Mouse (Mus musculus) forebrain, embryonic 15.5 days (tissue): ENCODE data around the gene Mrrf. TPM values are rescaled to one million over a fixed set of nuclear protein-coding genes. Genes with fewer than 3 reads are reported as not detected.
"Not testable (repeated sequence)": the region's sequence is repeated elsewhere in the genome, so short reads cannot be mapped to it uniquely, and the experiment has no call there.

ENCODE experiments used
- ATAC-seq: fragments of 200-750 bp; cut with Nextera tagmentation; replicated peaks from 2 replicates; pipeline ENCODE4 v1.8.0; 2017; ENCODE audit warnings: mild to moderate bottlenecking, moderate TSS enrichment, moderate library complexity
- H3K27ac ChIP-seq: fragments of 300-500 bp; sonication (generic); replicated peaks from 2 replicates; pipeline ENCODE4 v1.5.1; 2015; ENCODE audit warnings: mild to moderate bottlenecking, inconsistent platforms
- H3K27me3 ChIP-seq: fragments of 300-500 bp; sonication (generic); 2 replicates; pipeline ENCODE4 v1.6.1; 2015; ENCODE audit warnings: inconsistent platforms
- H3K36me3 ChIP-seq: fragments of 300-500 bp; sonication (generic); 2 replicates; pipeline ENCODE4 v1.6.1; 2015; ENCODE audit warnings: mild to moderate bottlenecking, inconsistent platforms
- H3K4me1 ChIP-seq: fragments of 300-500 bp; sonication (generic); 2 replicates; pipeline ENCODE4 v1.6.1; 2015; ENCODE audit warnings: inconsistent platforms
- H3K4me2 ChIP-seq: fragments of 300-500 bp; sonication (generic); replicated peaks from 2 replicates; pipeline ENCODE4 v1.6.1; 2015; ENCODE audit warnings: mild to moderate bottlenecking, inconsistent platforms
- H3K4me3 ChIP-seq: fragments of 300-500 bp; sonication (generic); 2 replicates; pipeline ENCODE4 v1.5.1; 2015; ENCODE audit warnings: mild to moderate bottlenecking, inconsistent platforms
- H3K9ac ChIP-seq: fragments of 300-500 bp; sonication (generic); replicated peaks from 2 replicates; pipeline ENCODE4 v1.6.1; 2015; ENCODE audit warnings: mild to moderate bottlenecking, inconsistent platforms
- H3K9me3 ChIP-seq: fragments of 300-500 bp; sonication (generic); 2 replicates; pipeline ENCODE4 v1.6.1; 2016; ENCODE audit warnings: inconsistent platforms
- WGBS: fragments of 180-500 bp; shearing (Covaris S2); methylation state at CpG from one replicate; pipeline ENCODE4 v1.1.7; 2015; ENCODE audit warnings: mixed read lengths; 5-methylcytosine and 5-hydroxymethylcytosine counted together
- polyA plus RNA-seq: library from polyadenylated mRNA; unstranded; fragments of >200 nt; fragmentation: Nextera tagmentation; extraction: Ambion mirVana; gene quantifications from 2 replicates; pipeline ENCODE4 v1.2.1, GENCODE M21; 2015

The Mrrf gene
- polyA plus RNA-seq, 1 experiment from 2014 or later, result 24.1 TPM

- Histone ChIP-seq H3K27ac (no peak overlapping the region), H3K4me2 (no peak overlapping the region), H3K4me1 (peaks cover 5% of the 10 kb centered on the region; the same call in 1 of the 2 replicates), H3K9me3 (no peaks in the 10 kb centered on the region), H3K9ac (no peak overlapping the region), H3K36me3 (0 out of 2 replicates have a peak, but pooled peaks cover 4% of the 10 kb centered on the region), H3K4me3 (no peak overlapping the region), H3K27me3 (no peaks in the 10 kb centered on the region)
- no peak for ATAC-seq
- WGBS, result 97% methylated on average over 2 of the region's 2 CpGs
Measured at GRCm38 (mm10) chr2:36184192-36184591, 48.0 kb downstream of the Mrrf start.

GRCm38 (mm10) chr2:36184876-36185275 lies 48.7 kb downstream of the Mrrf start:
- ATAC-seq, result no peak
- Histone ChIP-seq H3K9ac (no peak overlapping the region), H3K4me2 (no peak overlapping the region), H3K9me3 (no peaks in the 10 kb centered on the region), H3K27me3 (no peaks in the 10 kb centered on the region), H3K36me3 (no peaks in the 10 kb centered on the region), H3K4me1 (peaks cover 5% of the 10 kb centered on the region; the same call in 1 of the 2 replicates), H3K27ac (no peak overlapping the region), H3K4me3 (no peak overlapping the region)
- WGBS, result 62% methylated on average over 6 of the region's 6 CpGs

GRCm38 (mm10) chr2:36189200-36189599 lies 53.0 kb downstream of the Mrrf start:
- not testable (repeated sequence) for H3K36me3 ChIP-seq, H3K4me1 ChIP-seq, H3K27ac ChIP-seq, H3K4me2 ChIP-seq, H3K9ac ChIP-seq, H3K4me3 ChIP-seq, ATAC-seq, H3K9me3 ChIP-seq, H3K27me3 ChIP-seq
- WGBS, result 87% methylated on average over 6 of the region's 6 CpGs

- 60% methylated on average over 12 of the region's 12 CpGs for WGBS
- Histone ChIP-seq H3K9me3 (no peaks in the 10 kb centered on the region), H3K9ac (no peak overlapping the region), H3K36me3 (no peaks in the 10 kb centered on the region), H3K4me3 (no peak overlapping the region), H3K4me2 (no peak overlapping the region), H3K27me3 (no peaks in the 10 kb centered on the region), H3K4me1 (no peaks in the 10 kb centered on the region), H3K27ac (no peak overlapping the region)
- ATAC-seq, result no peak
Measured at GRCm38 (mm10) chr2:36191098-36191941, 55.1 kb downstream of the Mrrf start.

GRCm38 (mm10) chr2:36197021-36197420 lies 60.8 kb downstream of the Mrrf start:
- no peak overlapping the region for H3K27ac ChIP-seq
- H3K36me3 ChIP-seq, result no peaks in the 10 kb centered on the region
- H3K9ac ChIP-seq, result no peak overlapping the region
- no peak overlapping the region for H3K4me2 ChIP-seq
- no peaks in the 10 kb centered on the region for H3K9me3 ChIP-seq
- H3K4me1 ChIP-seq, result peaks cover 11% of the 10 kb centered on the region
- peaks cover 12% of the 10 kb centered on the region; the same call in 1 of the 2 replicates for H3K27me3 ChIP-seq
- WGBS, result 62% methylated on average over 3 of the region's 3 CpGs
- no peak overlapping the region for H3K4me3 ChIP-seq
- no peak for ATAC-seq

- 9% methylated on average over 20 of the region's 20 CpGs for WGBS
- Histone ChIP-seq H3K4me1 (peaks cover 18% of the 10 kb centered on the region), H3K4me3 (0 out of 2 replicates have a peak overlapping the region, but pooled peaks have one; percentile 2), H3K9me3 (no peaks in the 10 kb centered on the region), H3K27me3 (peaks cover 12% of the 10 kb centered on the region; the same call in 1 of the 2 replicates), H3K4me2 (peak overlapping the region; percentile 25), H3K36me3 (no peaks in the 10 kb centered on the region), H3K9ac (peak overlapping the region; percentile 22), H3K27ac (peak overlapping the region; percentile 57)
- peak; percentile 60 for ATAC-seq
Measured at GRCm38 (mm10) chr2:36197919-36198881, 62.0 kb downstream of the Mrrf start.

GRCm38 (mm10) chr2:36198882-36199262 lies 62.7 kb downstream of the Mrrf start:
- 16% methylated on average over 3 of the region's 3 CpGs for WGBS

GRCm38 (mm10) chr2:36200813-36201212 lies 64.6 kb downstream of the Mrrf start:
- Histone ChIP-seq H3K27me3 (peaks cover 18% of the 10 kb centered on the region; the same call in 1 of the 2 replicates), H3K4me2 (no peak overlapping the region), H3K4me1 (peaks cover 29% of the 10 kb centered on the region), H3K36me3 (no peaks in the 10 kb centered on the region), H3K9me3 (no peaks in the 10 kb centered on the region), H3K4me3 (no peak overlapping the region), H3K9ac (no peak overlapping the region), H3K27ac (no peak overlapping the region)
- 91% methylated on average over 2 of the region's 2 CpGs for WGBS
- ATAC-seq, result no peak

More at GRCm38 (mm10) chr2:36198882-36199262, 62.7 kb downstream of the Mrrf start:
- H3K4me3 ChIP-seq, result no peak overlapping the region
- ATAC-seq, result no peak
- H3K36me3 ChIP-seq, result no peaks in the 10 kb centered on the region
- H3K27ac ChIP-seq, result peak overlapping the region; percentile 57; the same call in 1 of the 2 replicates
- peaks cover 12% of the 10 kb centered on the region; the same call in 1 of the 2 replicates for H3K27me3 ChIP-seq
- peaks cover 23% of the 10 kb centered on the region for H3K4me1 ChIP-seq
- no peaks in the 10 kb centered on the region for H3K9me3 ChIP-seq
- H3K4me2 ChIP-seq, result peak overlapping the region; percentile 25; the same call in 1 of the 2 replicates
- H3K9ac ChIP-seq, result peak overlapping the region; percentile 22; the same call in 1 of the 2 replicates

- H3K9ac ChIP-seq, result peak overlapping the region; percentile 51; the same call in 1 of the 2 replicates
- ATAC-seq, result no peak
Measured at GRCm38 (mm10) chr2:36201756-36202610, 65.8 kb downstream of the Mrrf start.

GRCm38 (mm10) chr2:36202611-36202880 lies 66.4 kb downstream of the Mrrf start:
- 0 out of 2 replicates have a peak, but pooled peaks have one; percentile 3 for ATAC-seq
- peak overlapping the region; percentile 84 for H3K27ac ChIP-seq
- H3K9me3 ChIP-seq, result no peaks in the 10 kb centered on the region
- no peaks in the 10 kb centered on the region for H3K36me3 ChIP-seq
- peak overlapping the region; percentile 66 for H3K4me2 ChIP-seq
- peaks cover 29% of the 10 kb centered on the region for H3K4me1 ChIP-seq
- 19% methylated on average over 5 of the region's 5 CpGs for WGBS
- H3K9ac ChIP-seq, result peak overlapping the region; percentile 51; the same call in 1 of the 2 replicates
- H3K4me3 ChIP-seq, result peak overlapping the region; percentile 39
- peaks cover 18% of the 10 kb centered on the region; the same call in 1 of the 2 replicates for H3K27me3 ChIP-seq

More at GRCm38 (mm10) chr2:36201756-36202610, 65.8 kb downstream of the Mrrf start:
- H3K4me1 ChIP-seq, result peaks cover 29% of the 10 kb centered on the region
- no peaks in the 10 kb centered on the region for H3K9me3 ChIP-seq
- WGBS, result 19% methylated on average over 18 of the region's 18 CpGs
- H3K4me2 ChIP-seq, result peak overlapping the region; percentile 66
- peak overlapping the region; percentile 84 for H3K27ac ChIP-seq
- peaks cover 18% of the 10 kb centered on the region; the same call in 1 of the 2 replicates for H3K27me3 ChIP-seq
- peak overlapping the region; percentile 39 for H3K4me3 ChIP-seq
- H3K36me3 ChIP-seq, result no peaks in the 10 kb centered on the region
